Mouse (Mus musculus) small intestine, adult 2 months (tissue): ENCODE measurements around the gene Prl8a2. TPM values are rescaled to one million over a fixed set of nuclear protein-coding genes. Genes with fewer than 3 reads are reported as not detected.

ENCODE experiments used
- H3K27ac ChIP-seq: fragments of 200-500 bp; 2 replicates; pipeline ENCODE4 v1.5.1; 2012; ENCODE audit warnings: low read depth, low read length, control low read depth, inconsistent platforms; ENCODE audit not compliant: insufficient read depth
- H3K27me3 ChIP-seq: fragments of 200-500 bp; 2 replicates; pipeline ENCODE4 v1.6.1; 2012; ENCODE audit warnings: mild to moderate bottlenecking, moderate library complexity, low read length, inconsistent platforms; ENCODE audit not compliant: control insufficient read depth, insufficient read depth
- H3K36me3 ChIP-seq: fragments of 200-500 bp; 2 replicates; pipeline ENCODE4 v1.6.1; 2012; ENCODE audit warnings: mild to moderate bottlenecking, low read length, control low read depth, inconsistent platforms; ENCODE audit not compliant: control insufficient read depth, insufficient read depth
- H3K4me1 ChIP-seq: fragments of 200-500 bp; 2 replicates; pipeline ENCODE4 v1.6.1; 2012; ENCODE audit warnings: low read length, inconsistent platforms, mixed read lengths; ENCODE audit not compliant: control insufficient read depth, insufficient read depth, insufficient read length
- H3K4me3 ChIP-seq: fragments of 200-500 bp; 2 replicates; pipeline ENCODE4 v1.5.1; 2012; ENCODE audit warnings: low read depth, mild to moderate bottlenecking, control low read depth, inconsistent platforms, low read length, moderate library complexity
- CTCF ChIP-seq: fragments of 200-500 bp; IDR thresholded peaks from 2 replicates; pipeline ENCODE4 v1.5.1; 2012; ENCODE audit warnings: low read depth, mild to moderate bottlenecking, control low read depth, inconsistent platforms, low read length, moderate library complexity, mixed read lengths; ENCODE audit not compliant: insufficient replicate concordance, insufficient read length; ENCODE audit errors: extremely low read depth
- POLR2A ChIP-seq: fragments of 200-500 bp; IDR thresholded peaks from 2 replicates; pipeline ENCODE4 v1.6.1; 2012; ENCODE audit warnings: low read depth, mild to moderate bottlenecking, control low read depth, inconsistent platforms, low read length, moderate library complexity
- WGBS: fragments of 180-500 bp; shearing (Covaris S2); methylation state at CpG from one replicate; pipeline ENCODE4 v1.1.7; 2018; 5-methylcytosine and 5-hydroxymethylcytosine counted together
- polyA plus RNA-seq: library from polyadenylated mRNA; depleted of rRNA; stranded (reverse); fragments of >200 nt; gene quantifications from 2 replicates; pipeline ENCODE4 v1.2.3, GENCODE M21; 2012; rRNA removed

The Prl8a2 gene
- polyA plus RNA-seq = not detected in 2 replicates

DNA sequence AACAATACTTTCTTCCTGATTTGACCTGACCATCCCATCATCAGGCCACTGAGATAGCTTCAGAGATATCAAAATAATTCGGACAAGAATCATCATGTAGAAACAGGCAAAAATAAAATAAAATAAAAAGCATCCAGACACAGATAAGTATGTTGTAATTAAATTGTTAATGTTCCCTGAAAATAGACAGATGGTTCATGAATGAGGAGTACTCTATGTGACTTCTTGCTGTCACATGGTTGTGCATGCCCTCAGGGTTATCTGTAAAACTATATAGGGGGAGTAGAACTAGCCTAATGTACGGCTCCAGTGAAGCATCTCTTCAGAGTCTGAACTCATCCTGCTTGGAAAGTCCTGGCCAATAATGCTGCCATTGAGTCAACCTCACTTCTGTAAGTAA, at the start of gene Prl8a2:
TSS of gene Prl8a2 (plus strand) at position 301 of the 400 bp plus-strand sequence.
- H3K4me3 ChIP-seq = no peak within 1 kb of the TSS
- H3K4me1 ChIP-seq = no peaks in the 10 kb centered on the region
- no peaks in the 10 kb centered on the region for H3K36me3 ChIP-seq
- H3K27ac ChIP-seq = no peak within 1 kb of the TSS
- TF ChIP-seq POLR2A (no peak), CTCF (no peak)
- WGBS = 69% methylated on average over 2 of the region's 2 CpGs
- H3K27me3 ChIP-seq = no peaks in the 10 kb centered on the region

DNA sequence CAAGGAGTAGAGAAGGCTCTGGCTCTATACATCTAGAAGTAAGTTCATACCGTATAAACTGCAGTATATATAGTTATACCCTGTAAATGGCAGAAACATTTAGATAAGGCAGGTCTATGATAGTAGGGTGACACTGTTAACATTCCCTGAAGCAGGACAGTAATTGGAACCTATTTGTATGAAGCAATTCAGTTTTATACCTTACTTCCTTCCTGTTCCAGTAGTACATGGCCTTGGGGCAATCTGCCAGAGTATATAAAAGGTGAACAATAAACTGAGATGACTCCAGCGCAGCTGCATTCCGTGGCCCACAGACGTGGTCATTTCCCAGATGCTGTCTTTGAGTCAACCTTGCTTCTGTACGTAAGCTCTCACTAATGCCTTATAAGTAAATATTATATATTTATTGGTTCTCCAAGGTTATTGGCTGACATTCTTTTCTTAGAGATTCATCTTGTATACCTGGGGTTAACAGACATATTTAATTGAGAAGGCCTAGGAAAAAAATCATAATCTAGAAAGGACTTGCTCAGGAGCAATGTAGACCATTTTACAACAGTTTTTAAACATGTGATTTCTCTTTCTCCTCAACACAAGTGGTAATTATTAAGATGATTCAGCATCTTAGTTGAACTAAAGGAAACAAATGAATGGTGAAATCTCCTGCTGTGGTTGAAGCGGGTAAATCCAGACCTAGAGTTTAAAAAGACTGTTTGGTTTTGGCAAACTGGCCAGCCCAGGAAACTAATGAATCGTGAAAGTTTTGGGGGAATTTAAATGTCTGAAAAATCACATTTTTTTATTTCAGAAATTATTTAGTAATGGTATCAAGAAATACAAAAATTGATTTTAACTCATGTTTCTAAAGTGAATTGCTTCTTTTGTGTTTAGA, 32.9 kb upstream of the Prl8a2 start, which contains the start of gene Prl6a1:
TSS of gene Prl6a1 (plus strand) at position 294 of the 892 bp plus-strand sequence.
- TF ChIP-seq POLR2A (no peak), CTCF (no peak)
- no peaks in the 10 kb centered on the region for H3K27me3 ChIP-seq
- H3K27ac ChIP-seq = no peak within 1 kb of the TSS
- H3K36me3 ChIP-seq = no peaks in the 10 kb centered on the region
- 42% methylated on average over 7 of the region's 7 CpGs for WGBS
- no peaks in the 10 kb centered on the region for H3K4me1 ChIP-seq
- no peak within 1 kb of the TSS for H3K4me3 ChIP-seq

DNA sequence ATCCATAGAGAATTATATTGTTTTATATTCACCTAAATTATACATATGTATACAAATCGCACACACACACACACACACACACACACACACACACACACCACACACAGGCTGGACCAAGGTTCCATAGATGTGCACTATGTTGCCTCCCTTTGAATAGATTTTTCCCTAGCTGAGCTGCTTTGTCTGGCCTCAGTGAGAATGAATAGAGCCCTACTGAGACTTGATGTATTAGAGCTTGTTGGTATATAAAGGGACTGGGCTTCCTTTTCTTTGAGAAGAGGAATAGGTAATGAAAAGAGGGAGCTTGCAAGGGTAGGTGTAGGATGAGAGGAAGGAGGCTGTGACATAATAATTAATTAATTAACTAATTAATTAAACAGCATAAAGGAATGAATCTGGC, 10.5 kb upstream of the Prl8a2 start:
- WGBS = 92% methylated on average over 1 of the region's 1 CpGs
- Histone ChIP-seq H3K4me3 (no peak overlapping the region), H3K27ac (no peak overlapping the region), H3K36me3 (no peaks in the 10 kb centered on the region), H3K4me1 (no peaks in the 10 kb centered on the region), H3K27me3 (no peaks in the 10 kb centered on the region)
- TF ChIP-seq CTCF (no peak), POLR2A (no peak)

DNA sequence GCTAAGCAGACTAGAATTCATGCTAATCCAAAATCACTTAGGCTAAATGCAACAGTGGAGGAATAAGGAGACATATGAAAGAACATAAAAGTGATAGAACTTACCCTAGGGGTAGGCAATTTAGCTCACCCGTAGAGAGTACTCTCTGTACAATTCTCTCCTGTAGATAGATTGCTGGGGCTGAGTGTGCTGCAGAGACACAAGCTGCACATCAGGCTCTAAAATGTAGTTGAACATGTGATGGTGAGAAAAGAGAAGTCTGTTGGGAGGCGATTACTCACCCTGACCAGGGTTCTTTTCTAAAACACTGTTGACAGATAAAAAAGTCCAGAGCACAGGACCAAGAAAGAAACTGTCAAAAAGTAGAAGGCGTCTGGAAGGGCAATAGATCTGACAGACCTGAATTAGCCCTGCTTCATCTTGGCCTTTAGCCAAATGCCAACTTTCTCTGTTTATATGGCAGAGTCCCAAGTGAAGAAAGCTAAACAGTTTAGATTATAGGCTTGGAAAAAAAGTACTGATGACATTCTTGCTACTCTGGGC, 2.7 kb upstream of the Prl8a2 start:
- WGBS = 50% methylated on average over 3 of the region's 3 CpGs
- TF ChIP-seq CTCF (no peak), POLR2A (no peak)
- Histone ChIP-seq H3K4me3 (no peak overlapping the region), H3K27me3 (no peaks in the 10 kb centered on the region), H3K27ac (no peak overlapping the region), H3K4me1 (no peaks in the 10 kb centered on the region), H3K36me3 (no peaks in the 10 kb centered on the region)

DNA sequence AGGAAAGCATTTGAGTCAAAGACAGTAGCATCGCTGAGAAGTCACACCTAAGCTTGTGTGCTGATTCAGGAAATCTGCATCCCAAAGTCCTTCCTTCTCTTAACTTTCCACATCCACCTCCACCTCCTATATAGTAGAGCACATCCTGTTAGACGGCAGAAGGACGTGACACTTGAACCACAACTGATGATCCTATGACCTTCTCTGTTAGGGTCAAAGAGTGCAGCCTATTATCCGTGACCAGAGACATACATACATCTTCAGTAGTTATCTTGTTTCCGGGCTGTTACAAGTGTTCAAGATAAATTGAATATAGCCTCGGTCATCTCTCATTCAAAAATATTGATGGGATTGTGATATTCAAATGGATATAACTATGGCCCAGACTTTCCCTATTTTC, 45.3 kb downstream of the Prl8a2 start, which contains the start of gene Prl2b1:
TSS of gene Prl2b1 (minus strand) at position 101 of the 400 bp plus-strand sequence.
- Histone ChIP-seq H3K27ac (no peak within 1 kb of the TSS), H3K4me1 (no peaks in the 10 kb centered on the region), H3K27me3 (no peaks in the 10 kb centered on the region), H3K4me3 (no peak within 1 kb of the TSS), H3K36me3 (no peaks in the 10 kb centered on the region)
- WGBS = 79% methylated on average over 6 of the region's 6 CpGs
- no peak for TF ChIP-seq POLR2A

DNA sequence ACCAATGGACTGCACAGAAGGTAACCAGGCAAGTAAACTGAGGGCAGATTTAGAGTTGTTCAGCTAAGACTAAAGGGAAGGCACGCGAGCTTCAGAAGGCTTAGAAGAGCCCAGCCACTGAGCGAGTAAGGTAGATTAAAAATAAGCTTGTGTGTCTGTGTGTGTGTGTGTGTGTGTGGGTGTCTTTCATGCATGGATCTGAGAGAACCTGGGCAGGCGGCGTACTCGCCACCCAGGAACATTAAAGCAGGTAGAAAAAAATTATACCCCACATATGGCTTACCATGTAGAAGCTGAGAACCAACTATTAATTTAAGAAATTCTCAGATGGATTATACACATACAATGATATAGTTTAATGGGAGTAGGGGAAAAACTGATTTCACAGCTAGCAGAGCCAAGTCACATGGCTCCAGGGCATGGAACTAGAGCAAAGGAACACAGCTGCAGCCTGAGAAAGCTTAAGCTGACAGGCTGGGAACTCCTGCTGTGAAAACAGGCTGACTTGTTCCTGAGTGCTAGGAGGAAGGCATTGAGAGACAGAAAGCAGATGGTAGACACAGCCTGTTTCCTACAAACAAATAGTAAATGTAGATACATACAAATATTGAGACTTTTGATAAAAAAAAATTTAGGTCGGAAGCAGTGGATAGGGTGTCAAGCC, 53.7 kb downstream of the Prl8a2 start:
- TF ChIP-seq POLR2A = no peak
- no peak for TF ChIP-seq CTCF
- H3K4me1 ChIP-seq = no peaks in the 10 kb centered on the region

More for the DNA sequence above, 53.7 kb downstream of the Prl8a2 start:
- 90% methylated on average over 7 of the region's 7 CpGs for WGBS
- no peak overlapping the region for H3K27ac ChIP-seq
- H3K4me3 ChIP-seq = no peak overlapping the region
- H3K36me3 ChIP-seq = no peaks in the 10 kb centered on the region
- H3K27me3 ChIP-seq = no peaks in the 10 kb centered on the region

Other genes starting within 250 kb of the Prl8a2 start
- gene Prl3d2, start 224.0 kb upstream of the Prl8a2 start, polyA plus RNA-seq = not detected in 2 replicates
- not detected in 2 replicates for gene Prl3d3, start 188.9 kb upstream of the Prl8a2 start, polyA plus RNA-seq
- gene Prl3c1, start 149.0 kb upstream of the Prl8a2 start, polyA plus RNA-seq = not detected in 2 replicates
- gene Prl3b1, start 103.8 kb upstream of the Prl8a2 start, polyA plus RNA-seq = not detected in 2 replicates
- not detected in 2 replicates for gene Prl3a1, start 86.2 kb upstream of the Prl8a2 start, polyA plus RNA-seq
- not detected in 2 replicates for gene Prl6a1, start 33.0 kb upstream of the Prl8a2 start, polyA plus RNA-seq
- not detected in 2 replicates for gene Prl2b1, start 45.2 kb downstream of the Prl8a2 start, polyA plus RNA-seq
- gene Prl8a6, start 93.0 kb downstream of the Prl8a2 start, polyA plus RNA-seq = not detected in 2 replicates
- not detected in 2 replicates for gene Prl8a8, start 167.5 kb downstream of the Prl8a2 start, polyA plus RNA-seq
- not detected in 2 replicates for gene Prl8a9, start 218.9 kb downstream of the Prl8a2 start, polyA plus RNA-seq
- gene Prl8a1, start 236.5 kb downstream of the Prl8a2 start, polyA plus RNA-seq = not detected in 2 replicates